Mouse (Mus musculus): ENCODE measurements around the gene Slc6a1. TPM values are rescaled to one million over a fixed set of nuclear protein-coding genes. Genes with fewer than 3 reads are reported as not detected.

Gene Slc6a1
- polyA plus RNA-seq, 1 experiment from 2014 or later: not detected

GRCm38 (mm10) chr6:114290184-114290583, 7.7 kb downstream of the Slc6a1 start:
- Histone ChIP-seq H3K9ac (no peak overlapping the region), H3K27ac (ENCODE audit: low read depth) (no peak overlapping the region), H3K36me3 (ENCODE audit: insufficient read depth) (no peaks in the 10 kb centered on the region), H3K4me2 (no peak overlapping the region), H3K4me1 (ENCODE audit: insufficient read depth) (no peaks in the 10 kb centered on the region), H3K9me3 (ENCODE audit: low read depth, low read length) (no peaks in the 10 kb centered on the region), H3K4me3 (ENCODE audit: low read depth, low read length) (no peak overlapping the region), H3K27me3 (ENCODE audit: insufficient read depth, low read length) (peaks cover 30% of the 10 kb centered on the region)
- no peak for TF ChIP-seq CTCF (IDR thresholded peaks at IDR 0.05; ENCODE audit: low read depth)
- DNase-seq (no peak), ATAC-seq (ENCODE audit: insufficient read depth) (no peak)
- 38% methylated on average over 8 of the region's 8 CpGs for WGBS

DNA sequence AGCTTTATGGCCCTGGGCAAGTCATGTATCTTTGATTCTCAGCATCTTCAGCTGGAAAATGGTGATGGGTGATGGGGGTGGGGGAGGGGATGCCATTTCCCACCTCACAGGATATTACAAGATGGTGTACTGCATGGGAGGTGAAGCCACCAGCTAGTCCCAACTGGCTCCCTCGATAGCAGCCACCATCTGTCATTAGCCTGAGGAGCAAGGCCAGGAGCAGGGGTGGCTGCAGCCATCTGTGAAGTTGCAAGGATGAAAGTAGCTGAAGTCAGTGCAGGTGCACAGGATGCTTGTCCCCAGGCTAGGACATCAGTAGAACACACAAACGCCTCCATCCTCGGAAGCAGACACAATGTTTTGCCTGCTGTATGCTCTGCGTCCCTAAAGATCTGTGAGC, 8.5 kb downstream of the Slc6a1 start:
- H3K4me3 ChIP-seq (ENCODE audit: low read depth, low read length): no peak overlapping the region
- no peak overlapping the region for H3K27ac ChIP-seq (ENCODE audit: low read depth)
- no peak overlapping the region for H3K9ac ChIP-seq
- 52% methylated on average over 4 of the region's 4 CpGs for WGBS
- peaks cover 22% of the 10 kb centered on the region for H3K27me3 ChIP-seq (ENCODE audit: insufficient read depth, low read length)
- ATAC-seq (ENCODE audit: insufficient read depth) (no peak), DNase-seq (no peak)
- no peaks in the 10 kb centered on the region for H3K9me3 ChIP-seq (ENCODE audit: low read depth, low read length)
- no peak for TF ChIP-seq CTCF (IDR thresholded peaks at IDR 0.05; ENCODE audit: low read depth)
- no peaks in the 10 kb centered on the region for H3K36me3 ChIP-seq (ENCODE audit: insufficient read depth)
- no peak overlapping the region for H3K4me2 ChIP-seq
- H3K4me1 ChIP-seq (ENCODE audit: insufficient read depth): no peaks in the 10 kb centered on the region

GRCm38 (mm10) chr6:114291396-114291795, 9.0 kb downstream of the Slc6a1 start:
- Histone ChIP-seq H3K9me3 (ENCODE audit: low read depth, low read length) (no peaks in the 10 kb centered on the region), H3K4me2 (no peak overlapping the region), H3K9ac (no peak overlapping the region), H3K4me1 (ENCODE audit: insufficient read depth) (no peaks in the 10 kb centered on the region), H3K27ac (ENCODE audit: low read depth) (no peak overlapping the region), H3K4me3 (ENCODE audit: low read depth, low read length) (no peak overlapping the region), H3K36me3 (ENCODE audit: insufficient read depth) (no peaks in the 10 kb centered on the region), H3K27me3 (ENCODE audit: insufficient read depth, low read length) (peaks cover 17% of the 10 kb centered on the region)
- DNase-seq: no peak
- 38% methylated on average over 5 of the region's 5 CpGs for WGBS
- no peak for ATAC-seq (ENCODE audit: insufficient read depth)
- no peak for TF ChIP-seq CTCF (IDR thresholded peaks at IDR 0.05; ENCODE audit: low read depth)

DNA sequence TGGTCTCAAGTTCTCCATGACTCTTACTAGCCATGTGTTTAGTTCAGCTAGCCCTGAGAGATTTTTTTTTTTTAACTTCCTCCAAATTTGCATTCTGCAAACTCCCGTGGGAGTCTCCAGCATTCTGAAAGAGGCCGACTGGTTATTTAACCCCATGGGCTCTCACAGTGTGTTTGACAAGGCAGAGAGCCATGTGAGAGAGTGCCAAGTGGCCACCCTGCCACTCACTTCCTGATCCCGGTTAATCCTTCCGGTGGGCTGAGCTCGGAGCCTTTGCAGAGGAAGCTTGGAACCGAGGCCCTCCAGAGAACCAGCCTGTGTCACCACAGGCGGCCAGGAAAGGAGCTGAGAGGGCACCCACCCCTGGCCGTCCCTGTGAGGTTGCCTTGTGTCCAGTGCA, 11.1 kb downstream of the Slc6a1 start:
- peak; percentile 15 for DNase-seq
- H3K4me3 ChIP-seq (ENCODE audit: low read depth, low read length): no peak overlapping the region
- no peak for ATAC-seq (ENCODE audit: insufficient read depth)
- no peak overlapping the region for H3K9ac ChIP-seq
- H3K4me2 ChIP-seq: no peak overlapping the region
- H3K36me3 ChIP-seq (ENCODE audit: insufficient read depth): no peaks in the 10 kb centered on the region
- no peaks in the 10 kb centered on the region for H3K9me3 ChIP-seq (ENCODE audit: low read depth, low read length)
- peaks cover 3% of the 10 kb centered on the region; the same call in 1 of the 2 replicates for H3K4me1 ChIP-seq (ENCODE audit: insufficient read depth)
- H3K27me3 ChIP-seq (ENCODE audit: insufficient read depth, low read length): peaks cover 3% of the 10 kb centered on the region; the same call in 1 of the 2 replicates
- no peak overlapping the region for H3K27ac ChIP-seq (ENCODE audit: low read depth)
- WGBS: 17% methylated on average over 8 of the region's 8 CpGs
- no peak for TF ChIP-seq CTCF (IDR thresholded peaks at IDR 0.05; ENCODE audit: low read depth)

DNA sequence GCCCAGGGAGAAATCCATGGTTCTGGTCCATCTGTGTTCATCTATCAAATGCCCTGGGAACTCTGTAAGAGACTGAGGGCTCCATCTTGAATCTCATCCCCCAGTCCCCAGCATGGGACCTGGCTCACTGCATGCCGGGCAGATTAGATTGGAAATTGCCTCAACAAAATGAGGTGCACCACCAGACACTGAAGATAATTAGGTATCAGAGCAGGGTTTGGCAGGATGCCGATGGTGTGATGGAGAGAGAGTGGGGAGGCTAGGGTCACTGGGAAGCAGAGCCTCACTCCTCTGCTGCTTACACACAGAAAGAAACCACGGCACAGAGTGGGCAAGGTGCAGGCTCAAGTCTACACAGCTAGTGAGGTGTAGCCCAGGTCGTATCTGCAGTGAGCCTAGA, 12.7 kb downstream of the Slc6a1 start:
- Histone ChIP-seq H3K27ac (ENCODE audit: low read depth) (no peak overlapping the region), H3K27me3 (ENCODE audit: insufficient read depth, low read length) (no peaks in the 10 kb centered on the region; the same call in 1 of the 2 replicates), H3K9me3 (ENCODE audit: low read depth, low read length) (no peaks in the 10 kb centered on the region), H3K4me1 (ENCODE audit: insufficient read depth) (peaks cover 3% of the 10 kb centered on the region; the same call in 1 of the 2 replicates), H3K9ac (no peak overlapping the region), H3K4me3 (ENCODE audit: low read depth, low read length) (no peak overlapping the region), H3K36me3 (ENCODE audit: insufficient read depth) (no peaks in the 10 kb centered on the region), H3K4me2 (no peak overlapping the region)
- 65% methylated on average over 4 of the region's 4 CpGs for WGBS
- no peak for TF ChIP-seq CTCF (IDR thresholded peaks at IDR 0.05; ENCODE audit: low read depth)
- DNase-seq (no peak), ATAC-seq (ENCODE audit: insufficient read depth) (no peak)

DNA sequence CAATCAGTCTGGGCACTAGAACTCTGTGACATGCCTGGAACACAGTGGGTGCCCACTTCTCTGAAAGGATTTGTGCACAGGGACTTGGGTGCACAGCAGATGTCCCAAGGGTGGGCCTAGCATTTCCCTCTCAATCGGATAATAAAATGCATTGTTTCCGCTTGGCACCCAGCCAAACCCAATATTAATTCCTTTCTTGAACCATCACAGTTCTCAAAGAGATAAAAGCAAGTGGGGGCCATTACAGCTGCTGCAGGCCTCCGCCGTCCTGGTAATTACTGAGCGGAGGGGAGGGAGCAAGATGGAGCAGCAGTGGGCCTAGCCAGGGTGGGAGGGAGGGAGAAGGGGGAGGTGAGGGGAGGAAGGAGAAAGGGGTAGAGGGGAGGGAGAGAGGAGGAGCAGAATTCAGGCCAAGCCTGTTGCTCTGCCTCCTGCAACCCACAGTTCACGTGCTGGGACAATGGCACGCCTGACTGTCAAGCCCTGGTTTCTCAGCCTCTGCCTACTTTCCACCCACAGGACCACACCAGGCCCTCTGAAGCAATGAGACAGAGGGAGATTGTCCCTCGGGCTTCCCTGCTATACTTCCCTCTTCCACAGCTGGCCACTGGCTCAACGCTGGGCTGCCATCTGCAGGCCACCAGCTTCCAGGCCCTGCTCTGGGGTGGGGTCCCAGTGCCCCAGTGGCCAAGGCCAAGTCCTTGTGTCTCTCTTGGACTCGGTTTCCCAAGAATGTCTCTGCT, 15.0 kb downstream of the Slc6a1 start:
- Histone ChIP-seq H3K27me3 (ENCODE audit: insufficient read depth, low read length) (no peaks in the 10 kb centered on the region), H3K4me1 (ENCODE audit: insufficient read depth) (peaks cover 3% of the 10 kb centered on the region; the same call in 1 of the 2 replicates), H3K36me3 (ENCODE audit: insufficient read depth) (no peaks in the 10 kb centered on the region), H3K9ac (no peak overlapping the region; the same call in 1 of the 2 replicates), H3K4me3 (ENCODE audit: low read depth, low read length) (no peak overlapping the region), H3K4me2 (no peak overlapping the region), H3K9me3 (ENCODE audit: low read depth, low read length) (no peaks in the 10 kb centered on the region), H3K27ac (ENCODE audit: low read depth) (no peak overlapping the region)
- peak; percentile 40 for DNase-seq
- 0 out of 2 replicates have a peak, but pooled peaks have one; percentile 12 for TF ChIP-seq CTCF (IDR thresholded peaks at IDR 0.05; ENCODE audit: low read depth)
- 29% methylated on average over 10 of the region's 10 CpGs for WGBS
- peak; percentile 38; the same call in 1 of the 2 replicates for ATAC-seq (ENCODE audit: insufficient read depth)

DNA sequence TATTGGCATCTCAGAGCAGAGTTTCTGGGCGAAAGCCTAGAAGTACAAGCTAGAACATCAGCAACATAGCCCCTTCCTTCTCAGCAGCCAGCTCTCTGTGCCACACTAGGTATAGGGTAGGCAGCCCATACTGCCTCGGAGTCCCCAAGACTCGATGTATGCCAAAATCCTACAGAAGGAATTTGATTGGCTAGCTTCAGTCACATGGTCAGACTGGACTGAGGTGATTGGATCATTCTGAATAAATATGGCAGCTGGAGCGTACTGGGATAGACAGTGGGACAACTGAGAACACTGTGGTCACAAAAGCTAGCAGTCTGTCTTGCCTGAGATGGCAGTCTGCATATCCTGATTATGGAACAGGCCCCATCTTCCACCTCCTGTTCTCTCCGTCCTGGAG, 17.3 kb downstream of the Slc6a1 start:
- 85% methylated on average over 5 of the region's 5 CpGs for WGBS
- DNase-seq: no peak
- Histone ChIP-seq H3K9me3 (ENCODE audit: low read depth, low read length) (no peaks in the 10 kb centered on the region), H3K4me1 (ENCODE audit: insufficient read depth) (peaks cover 3% of the 10 kb centered on the region; the same call in 1 of the 2 replicates), H3K9ac (no peak overlapping the region), H3K4me2 (no peak overlapping the region), H3K36me3 (ENCODE audit: insufficient read depth) (no peaks in the 10 kb centered on the region), H3K27ac (ENCODE audit: low read depth) (no peak overlapping the region), H3K27me3 (ENCODE audit: insufficient read depth, low read length) (no peaks in the 10 kb centered on the region), H3K4me3 (ENCODE audit: low read depth, low read length) (no peak overlapping the region)
- TF ChIP-seq CTCF (IDR thresholded peaks at IDR 0.05; ENCODE audit: low read depth): no peak
- no peak for ATAC-seq (ENCODE audit: insufficient read depth)
